Mouse (Mus musculus) embryo, embryonic 10 days (tissue): ENCODE data around the gene Pdzd2.
A peak's percentile ranks its signal among the peaks of the same experiment; 100 is the strongest.

Experiments used
- DNase-seq: peaks from one replicate; pipeline ENCODE4 v3.0.0-alpha.2; 2015; ENCODE audit warnings: low spot score

The Pdzd2 gene

DNA sequence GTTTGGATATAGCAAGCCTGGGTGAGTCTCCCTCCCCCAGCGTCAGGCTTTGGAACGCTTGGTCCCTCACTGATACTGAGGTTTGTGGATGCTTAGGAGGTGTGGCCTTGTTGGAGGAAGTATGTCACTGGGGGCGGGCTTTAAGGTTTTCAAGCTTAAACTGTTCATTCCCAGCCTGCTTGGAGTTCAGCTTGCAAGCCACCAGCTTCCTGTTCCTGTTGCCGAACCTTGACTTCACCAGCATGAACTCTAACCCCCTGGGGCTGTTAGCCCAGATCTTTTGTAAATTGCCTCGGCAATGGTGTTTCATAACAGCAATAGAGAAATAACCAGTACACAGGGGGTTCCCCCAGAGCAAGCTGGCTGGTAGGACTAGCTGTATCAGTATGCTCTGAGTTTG lies 260.4 kb downstream of the Pdzd2 start:
- peak; percentile 19 for DNase-seq

DNA sequence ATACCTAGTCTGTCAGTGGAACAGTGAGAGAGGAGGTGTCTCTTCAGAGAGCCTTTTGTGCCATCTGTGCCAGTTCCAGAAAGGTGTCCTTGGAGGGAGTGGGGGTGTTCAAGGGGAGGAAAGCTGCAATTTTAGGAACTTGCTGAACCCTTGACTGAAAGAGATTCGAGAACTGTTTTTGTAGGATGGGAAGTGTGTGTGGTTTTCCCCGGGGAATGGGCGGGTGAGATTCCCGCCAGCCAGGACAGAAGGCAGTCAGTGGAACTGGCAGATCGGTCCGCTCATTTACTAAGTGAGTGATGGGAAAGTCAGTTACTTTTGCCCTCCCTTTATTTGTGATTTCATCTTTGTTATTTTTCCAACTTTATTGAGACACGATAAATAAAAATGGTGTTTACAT lies 266.1 kb downstream of the Pdzd2 start:
- no peak for DNase-seq

DNA sequence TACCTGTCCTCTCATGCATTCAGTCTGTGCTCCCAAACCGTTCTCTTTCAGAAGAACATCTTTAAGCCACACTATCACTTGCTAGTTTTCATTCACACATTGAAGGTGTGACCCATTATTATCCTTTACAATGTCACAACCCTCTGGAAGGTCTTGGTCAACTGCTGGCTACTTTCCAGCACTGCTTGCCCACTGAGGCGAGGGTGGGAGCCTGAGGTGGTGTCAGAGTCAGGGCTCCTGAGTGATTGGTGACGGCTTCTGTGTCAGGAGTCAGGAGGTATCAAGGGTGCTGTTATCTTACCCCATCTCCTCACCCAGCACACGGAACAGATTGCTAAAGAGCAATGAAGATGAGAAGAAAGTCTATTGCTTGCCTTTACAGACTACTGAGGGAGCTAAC lies 267.1 kb downstream of the Pdzd2 start:
- no peak for DNase-seq

DNA sequence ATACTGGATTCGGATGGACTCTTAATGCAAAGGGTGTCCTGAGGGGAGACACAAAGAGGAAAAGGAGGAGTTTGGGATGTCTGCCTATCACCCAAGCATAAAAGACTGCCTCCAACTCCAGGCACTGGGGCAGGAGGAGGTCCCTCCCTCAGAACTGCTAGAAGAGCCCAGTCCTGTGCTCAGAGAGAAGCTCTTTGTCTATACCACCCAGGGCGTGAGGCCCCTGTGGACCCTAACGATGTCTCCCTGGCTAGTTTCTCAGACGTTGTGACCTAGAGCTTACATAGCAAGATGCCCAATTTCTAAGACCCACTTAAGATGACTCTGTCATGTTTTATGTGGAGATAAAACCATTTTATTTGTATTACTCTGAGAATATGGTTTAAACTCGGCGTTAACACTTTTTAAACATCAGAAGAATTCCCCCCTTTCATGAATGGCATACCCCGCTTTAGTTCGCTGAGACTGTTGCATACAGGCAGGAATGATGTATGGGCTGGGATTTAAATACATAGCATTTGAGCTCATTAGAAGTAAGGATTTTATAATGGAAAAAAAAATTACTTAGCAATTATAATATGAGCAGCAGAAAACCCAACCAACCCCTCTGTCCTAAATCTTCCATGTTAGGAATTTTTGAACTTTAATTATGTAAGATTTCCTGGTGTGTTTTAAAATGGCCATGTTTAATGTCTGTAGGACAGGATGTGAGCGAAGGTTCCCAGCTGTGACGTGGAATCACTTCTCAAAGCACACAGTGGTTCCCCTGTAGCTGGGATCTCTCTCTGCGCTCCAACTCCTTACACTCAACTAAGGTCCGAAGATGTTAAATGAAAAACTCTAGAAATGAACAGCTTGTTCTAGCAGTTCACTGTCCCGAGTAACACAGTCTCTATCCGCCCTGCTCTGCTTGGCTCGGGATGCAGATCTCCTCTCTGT lies 268.6 kb downstream of the Pdzd2 start:
- DNase-seq, result no peak

GRCm38 (mm10) chr15:12468625-12469024 lies 271.1 kb downstream of the Pdzd2 start:
- no peak for DNase-seq

GRCm38 (mm10) chr15:12465748-12466147 lies 274.0 kb downstream of the Pdzd2 start:
- no peak for DNase-seq

GRCm38 (mm10) chr15:12456808-12457207 lies 282.9 kb downstream of the Pdzd2 start:
- DNase-seq, result peak; percentile 62

- DNase-seq, result no peak
Observed at GRCm38 (mm10) chr15:12453343-12453742, 286.4 kb downstream of the Pdzd2 start.

- no peak for DNase-seq
Observed at GRCm38 (mm10) chr15:12452141-12452995, 287.4 kb downstream of the Pdzd2 start.

DNA sequence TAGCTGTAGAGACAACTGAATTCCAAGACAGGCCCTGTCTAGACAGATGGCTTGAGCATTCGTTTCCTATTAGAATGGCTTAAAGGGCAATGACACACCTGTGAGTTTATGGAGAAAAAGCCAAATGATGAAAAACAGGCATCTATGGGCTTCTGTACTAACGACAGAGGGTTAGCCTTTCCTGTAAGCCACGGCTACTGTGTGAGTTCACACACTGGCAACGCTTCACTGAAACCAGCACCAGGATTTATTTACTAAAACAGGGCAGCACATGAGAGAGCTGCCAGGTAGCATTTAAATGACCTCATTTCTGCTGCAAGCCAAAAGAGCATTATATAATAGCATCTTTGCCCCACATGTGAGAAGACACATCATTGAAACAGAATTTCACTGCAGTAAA lies 288.3 kb downstream of the Pdzd2 start:
- DNase-seq, result no peak

- no peak for DNase-seq
Observed at GRCm38 (mm10) chr15:12450790-12451189, 288.9 kb downstream of the Pdzd2 start.

- no peak for DNase-seq
Observed at GRCm38 (mm10) chr15:12449321-12449720, 290.4 kb downstream of the Pdzd2 start.

DNA sequence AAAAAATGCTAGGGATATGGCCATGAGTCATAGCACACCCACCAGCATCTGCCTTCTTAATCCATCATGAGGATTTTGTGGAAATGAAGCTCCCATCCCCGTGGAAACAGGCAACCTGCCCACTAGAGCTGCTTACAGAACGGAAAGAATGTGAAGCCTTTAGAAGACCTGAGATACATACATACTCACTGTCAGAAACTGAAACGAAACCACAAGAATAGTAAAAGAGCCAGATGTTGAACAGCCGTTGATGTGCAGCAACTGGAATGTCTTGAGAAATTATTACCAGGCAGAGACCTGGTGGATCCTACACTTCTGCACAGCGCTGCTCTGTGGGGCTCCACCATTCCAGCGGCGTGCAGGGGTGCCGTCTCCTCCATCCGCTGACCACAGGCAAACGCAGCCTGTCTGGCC lies 292.7 kb downstream of the Pdzd2 start:
- no peak for DNase-seq

DNA sequence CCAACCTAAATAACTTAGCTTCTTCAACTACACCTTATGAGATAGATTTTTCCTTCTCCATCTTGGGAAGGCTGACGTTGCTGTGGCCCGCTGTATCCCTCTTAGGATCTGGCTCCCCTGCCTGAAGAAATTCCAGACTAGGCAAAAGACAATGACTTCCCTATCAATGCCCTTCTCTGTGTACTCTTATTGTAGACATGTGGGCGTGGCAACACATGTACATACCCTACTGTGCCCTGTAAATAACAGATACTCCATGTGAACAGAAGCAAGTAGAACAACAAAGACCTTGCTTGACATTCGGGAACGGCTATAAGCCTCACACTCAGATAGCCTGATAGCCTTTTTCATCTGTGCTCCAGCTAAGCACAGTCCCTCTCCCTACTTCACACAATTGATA lies 295.2 kb downstream of the Pdzd2 start:
- DNase-seq, result no peak

DNA sequence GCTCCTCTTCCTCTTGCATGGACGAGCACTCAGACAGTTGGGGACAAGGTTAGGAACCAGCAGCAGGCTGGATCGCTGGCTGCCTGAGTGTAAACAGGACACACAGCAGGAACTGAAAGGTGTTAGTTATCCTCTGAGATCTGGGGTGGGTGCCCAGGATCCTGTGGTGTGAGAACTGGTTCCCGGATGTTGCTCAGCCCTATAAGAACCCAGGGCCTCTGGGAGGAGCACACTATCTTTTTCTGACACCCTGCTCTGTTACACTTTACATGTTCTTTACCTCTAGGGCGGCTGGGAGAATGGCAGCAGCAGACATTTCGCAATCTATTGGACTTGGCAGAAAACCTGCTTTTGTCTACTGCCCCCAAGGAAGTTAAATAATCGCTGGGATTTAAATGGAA lies 300.4 kb downstream of the Pdzd2 start:
- DNase-seq, result no peak

- DNase-seq, result no peak
Observed at GRCm38 (mm10) chr15:12438691-12439090, 301.0 kb downstream of the Pdzd2 start.

GRCm38 (mm10) chr15:12438081-12438480 lies 301.6 kb downstream of the Pdzd2 start:
- DNase-seq, result no peak

- DNase-seq, result no peak
Observed at GRCm38 (mm10) chr15:12435910-12436309, 303.8 kb downstream of the Pdzd2 start.

- DNase-seq, result no peak
Observed at GRCm38 (mm10) chr15:12433893-12434599, 305.7 kb downstream of the Pdzd2 start.

DNA sequence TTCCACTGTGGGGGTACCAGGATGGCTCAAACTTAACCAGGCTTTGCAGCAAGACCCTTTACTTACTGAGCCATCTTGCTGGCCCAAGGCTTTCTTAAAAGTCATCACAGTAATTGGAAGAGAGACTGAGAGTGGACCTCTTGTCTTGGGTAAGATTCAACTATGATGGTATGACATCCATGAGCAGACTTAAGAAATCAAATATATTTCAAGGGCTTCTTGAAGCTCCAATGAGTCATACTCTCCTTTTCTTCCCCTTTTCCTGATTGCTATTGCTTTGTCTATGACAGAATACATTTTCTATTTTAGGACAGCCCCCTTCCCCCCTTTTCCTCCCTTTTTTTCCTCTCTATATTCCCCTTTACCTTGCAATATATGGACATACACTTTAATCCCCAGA lies 306.8 kb downstream of the Pdzd2 start:
- no peak for DNase-seq

GRCm38 (mm10) chr15:12432320-12432719 lies 307.4 kb downstream of the Pdzd2 start:
- DNase-seq, result no peak

DNA sequence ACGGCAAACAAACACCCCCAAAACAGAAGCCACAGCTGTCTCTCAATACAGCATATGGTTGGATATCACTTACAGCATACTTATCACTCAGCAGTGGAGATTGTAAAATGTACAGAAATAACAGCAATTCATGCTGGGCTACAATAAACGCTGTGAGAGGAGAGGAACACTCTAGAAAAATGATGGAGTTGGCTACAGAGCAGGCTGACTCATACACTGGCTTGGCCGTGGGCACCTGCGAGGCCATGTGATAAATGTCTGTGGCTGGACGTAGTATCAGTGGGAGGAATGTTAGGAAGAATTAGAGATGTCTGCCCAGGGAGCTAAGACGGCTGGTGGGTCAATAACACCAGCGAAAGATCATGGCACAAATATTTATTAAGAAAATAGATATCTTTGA lies 308.0 kb downstream of the Pdzd2 start:
- no peak for DNase-seq
